Mouse (Mus musculus) spleen, postnatal 4 days (tissue): ENCODE data around the gene Arpp21.

ENCODE experiments used
- DNase-seq, 2 experiments: peaks; one replicate each; pipeline ENCODE4 v3.0.0; 2022; ENCODE audit warnings: low spot score in 2 of 2

The Arpp21 gene

GRCm38 (mm10) chr9:112180006-112180405 is 55.7 kb downstream of the Arpp21 start:
- DNase-seq: no peak

GRCm38 (mm10) chr9:112178438-112178837 is 57.3 kb downstream of the Arpp21 start:
- no peak for DNase-seq

- no peak for DNase-seq
Observed at GRCm38 (mm10) chr9:112177569-112177968, 58.2 kb downstream of the Arpp21 start.

DNA sequence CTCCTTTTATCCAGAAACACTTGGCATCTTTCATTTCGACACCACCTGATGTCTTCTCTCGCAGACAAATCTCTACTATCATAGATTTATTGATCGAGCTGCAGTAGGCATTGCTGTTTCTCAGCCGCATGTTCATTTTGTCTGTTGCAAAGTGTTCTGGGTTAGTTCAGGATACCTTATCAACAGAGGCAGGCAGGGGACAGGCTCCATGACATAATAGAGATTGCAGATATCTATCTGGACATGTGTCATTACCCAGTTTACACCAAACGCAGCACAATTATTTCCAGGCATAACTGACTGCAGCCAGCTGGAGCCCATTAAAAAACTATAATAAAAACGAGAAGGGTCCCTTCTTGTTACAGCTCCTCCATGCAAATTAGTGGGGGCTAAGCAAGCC is 59.4 kb downstream of the Arpp21 start:
- DNase-seq: no peak

- no peak for DNase-seq
Observed at GRCm38 (mm10) chr9:112174407-112175357, 61.1 kb downstream of the Arpp21 start.

- no peak for DNase-seq
Observed at GRCm38 (mm10) chr9:112173778-112174177, 62.0 kb downstream of the Arpp21 start.

DNA sequence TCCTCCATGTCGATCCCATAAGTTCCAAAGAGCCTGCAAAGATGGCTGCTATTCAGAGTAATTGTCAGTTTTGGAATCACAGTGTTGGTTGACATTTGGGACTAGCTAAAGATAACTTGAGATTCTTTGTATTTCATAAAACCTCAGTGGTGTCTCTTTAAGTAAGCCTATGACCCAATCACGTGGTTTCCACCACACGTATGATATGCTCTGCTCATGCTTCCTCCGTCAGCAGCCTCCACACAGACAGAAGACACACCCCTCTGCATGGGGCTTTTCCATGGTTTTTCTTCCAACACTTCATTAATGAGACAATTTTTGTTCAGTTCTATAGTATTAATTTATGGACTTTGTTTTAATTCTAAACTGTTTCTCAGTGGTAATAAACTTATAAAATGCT is 71.1 kb downstream of the Arpp21 start:
- no peak for DNase-seq

DNA sequence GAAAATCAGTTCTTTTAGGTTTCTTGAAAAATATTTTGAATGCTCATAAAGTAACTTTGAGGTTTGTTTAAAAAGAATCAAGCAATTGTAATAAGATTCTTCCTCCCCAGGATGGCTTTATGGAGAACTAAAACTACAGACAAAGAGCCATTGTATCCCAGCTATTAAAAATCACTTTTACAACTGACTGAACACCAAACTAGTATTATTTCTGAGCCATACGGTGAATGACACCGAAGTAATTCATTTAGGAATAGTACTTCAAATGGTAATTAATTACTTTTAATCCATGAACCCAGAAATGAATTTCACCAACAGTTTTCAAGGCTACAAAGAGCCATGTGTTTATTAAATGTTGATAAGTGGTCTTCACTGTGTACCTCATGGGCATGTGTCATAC is 74.8 kb downstream of the Arpp21 start:
- DNase-seq: no peak

- no peak for DNase-seq
Observed at GRCm38 (mm10) chr9:112153972-112154371, 81.8 kb downstream of the Arpp21 start.

DNA sequence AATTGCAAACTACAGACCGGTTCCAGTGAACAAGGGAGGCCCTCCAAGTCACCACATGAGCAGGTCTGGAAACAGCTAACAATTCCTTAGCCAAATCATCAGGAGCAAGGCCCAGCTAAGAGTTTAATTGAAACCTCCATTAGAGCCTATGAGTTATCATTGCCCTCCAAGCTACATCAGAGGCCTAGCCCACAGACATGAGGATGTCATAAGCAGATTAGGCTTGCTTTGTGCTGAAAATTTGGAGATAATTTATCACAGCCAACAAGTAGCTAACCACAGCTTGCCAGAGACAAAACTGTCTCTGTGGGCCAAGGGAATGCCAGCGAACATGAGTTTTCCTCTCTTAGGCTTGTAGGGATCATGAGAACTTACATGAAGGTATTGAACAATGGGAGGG is 83.0 kb downstream of the Arpp21 start:
- no peak for DNase-seq

- DNase-seq: no peak
Observed at GRCm38 (mm10) chr9:112151177-112151576, 84.6 kb downstream of the Arpp21 start.

- DNase-seq: no peak
Observed at GRCm38 (mm10) chr9:112140658-112141057, 95.1 kb downstream of the Arpp21 start.

GRCm38 (mm10) chr9:112137820-112138219 is 97.9 kb downstream of the Arpp21 start:
- DNase-seq: no peak

- no peak for DNase-seq
Observed at GRCm38 (mm10) chr9:112130812-112131211, 104.9 kb downstream of the Arpp21 start.

DNA sequence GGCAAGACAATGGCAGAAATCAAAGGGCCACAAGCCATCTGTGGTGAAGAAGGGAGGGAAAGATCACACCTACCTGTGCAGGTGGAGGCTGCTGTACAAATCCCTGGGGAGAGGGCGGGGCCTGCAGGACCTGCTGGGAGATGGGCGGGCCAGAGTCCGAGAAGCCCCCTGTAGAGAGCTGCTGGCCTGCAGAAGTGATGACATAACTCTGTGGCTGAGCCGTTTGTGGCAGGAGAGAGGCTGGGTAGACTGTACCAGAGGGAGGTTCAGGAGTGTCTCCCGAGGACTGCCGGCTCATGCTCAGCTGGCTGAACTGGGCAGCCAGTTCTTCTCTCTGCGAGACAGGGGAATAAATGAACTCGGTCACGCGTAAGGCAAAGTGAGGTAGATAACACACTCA is 111.1 kb downstream of the Arpp21 start:
- no peak for DNase-seq

- DNase-seq: no peak
Observed at GRCm38 (mm10) chr9:112124184-112124583, 111.6 kb downstream of the Arpp21 start.

- no peak for DNase-seq
Observed at GRCm38 (mm10) chr9:112123421-112123828, 112.3 kb downstream of the Arpp21 start.

- no peak for DNase-seq
Observed at GRCm38 (mm10) chr9:112119535-112119934, 116.2 kb downstream of the Arpp21 start.

GRCm38 (mm10) chr9:112119106-112119433 is 116.7 kb downstream of the Arpp21 start:
- no peak for DNase-seq

DNA sequence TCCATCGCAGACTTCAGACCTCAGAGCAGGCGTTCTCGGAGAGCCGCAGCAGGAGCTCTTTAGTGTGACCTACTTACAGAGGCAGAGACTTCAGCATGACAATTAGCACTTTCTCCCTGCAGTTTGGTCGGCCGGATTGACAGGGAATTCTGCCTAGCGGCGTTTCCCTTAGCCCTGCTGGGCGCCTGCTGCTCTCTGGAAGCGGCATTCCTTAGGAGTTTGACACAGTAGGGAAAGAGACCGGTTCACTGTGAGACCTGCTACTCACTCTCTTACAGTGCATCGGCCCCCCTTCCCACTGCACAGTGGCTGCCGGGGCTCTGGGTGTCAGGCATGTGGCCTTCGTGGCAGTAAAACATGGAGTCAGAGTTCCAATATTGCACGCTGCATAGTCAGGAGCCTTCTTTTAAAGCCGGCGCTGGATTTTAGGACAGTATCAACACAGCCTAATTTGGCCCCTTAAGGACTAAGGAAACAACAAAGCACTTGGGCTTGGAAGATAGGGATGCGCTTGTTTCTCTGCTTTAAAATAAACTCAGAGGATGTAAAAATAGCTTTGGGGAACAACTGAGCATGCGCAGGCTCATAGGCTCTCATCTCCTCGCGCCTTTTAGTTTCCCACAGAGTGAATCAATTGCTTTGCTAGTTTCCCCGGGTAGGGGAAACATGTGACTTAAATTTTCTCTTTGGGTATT is 117.2 kb downstream of the Arpp21 start:
- DNase-seq: no peak

DNA sequence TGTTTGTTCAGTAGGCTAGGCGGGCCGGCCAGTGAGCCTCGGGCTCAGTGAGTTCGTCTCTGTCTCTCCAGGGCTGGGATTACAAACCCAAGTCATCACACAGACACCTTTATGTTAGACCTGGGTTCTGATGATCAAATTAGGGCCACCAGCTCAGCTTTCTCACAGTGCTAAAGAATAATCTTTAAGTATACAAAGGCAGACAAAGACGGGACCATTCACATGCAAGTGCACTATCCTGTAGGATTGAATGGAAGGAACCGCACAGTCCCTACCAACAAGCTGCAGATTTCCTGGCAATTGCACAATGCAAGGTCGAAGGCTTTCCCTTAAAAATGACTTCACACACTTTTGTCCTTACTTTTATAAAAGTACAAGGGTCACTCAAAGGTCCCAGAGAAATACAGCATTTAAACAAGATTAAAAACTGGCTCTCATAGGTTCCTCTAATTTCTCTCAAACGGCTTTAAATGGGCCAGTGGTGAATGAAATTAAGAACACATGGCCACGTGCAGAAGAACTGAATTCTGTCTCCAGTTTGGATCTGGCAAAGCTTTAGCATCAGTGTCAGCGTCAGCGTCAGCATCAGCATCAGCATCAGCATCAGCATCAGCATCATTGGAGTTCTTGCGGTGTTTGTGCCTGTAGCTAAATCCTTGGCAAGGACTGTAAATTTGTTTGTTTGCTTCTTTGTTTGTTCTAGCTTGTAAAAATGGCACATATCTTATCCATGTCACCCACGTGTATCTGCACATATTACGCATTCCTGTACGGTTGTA is 117.9 kb downstream of the Arpp21 start:
- no peak for DNase-seq

DNA sequence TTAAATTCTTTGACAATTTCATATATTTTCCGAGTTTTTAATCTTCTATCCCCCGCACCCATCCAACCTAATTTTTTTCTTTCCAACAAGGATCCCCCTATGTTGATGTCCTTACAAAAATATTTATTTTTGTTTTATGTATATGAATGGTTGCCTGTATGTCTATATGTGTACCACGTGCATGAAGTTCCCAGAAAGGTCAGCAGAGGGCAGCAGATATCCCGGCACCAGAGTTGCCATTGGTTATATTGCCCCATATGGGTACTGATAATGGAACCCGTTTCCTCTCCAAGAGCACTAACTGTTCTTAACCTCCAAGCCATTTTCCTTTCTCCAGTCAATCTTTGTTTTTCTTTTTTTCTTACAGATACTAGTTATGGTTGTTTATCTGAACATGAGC is 124.1 kb downstream of the Arpp21 start:
- DNase-seq: peak in 1 of 2 experiments; percentile 65
